Mouse (Mus musculus) heart, embryonic 13.5 days (tissue): ENCODE measurements around the gene Ncstn. TPM values are rescaled to one million over a fixed set of nuclear protein-coding genes. Genes with fewer than 3 reads are reported as not detected.
A peak's percentile ranks its signal among the peaks of the same experiment; 100 is the strongest.

Source experiments
- ATAC-seq: fragments of 200-750 bp; cut with Nextera tagmentation; 2 replicates; pipeline ENCODE4 v1.8.0; 2017; ENCODE audit warnings: moderate TSS enrichment; ENCODE audit not compliant: insufficient number of reproducible peaks, low FRiP score, low TSS enrichment; ENCODE audit errors: extremely low read depth
- H3K27ac ChIP-seq: fragments of 300-500 bp; sonication (generic); replicated peaks from 2 replicates; pipeline ENCODE4 v1.5.1; 2015; ENCODE audit warnings: moderate library complexity, mild to moderate bottlenecking, inconsistent platforms
- H3K27me3 ChIP-seq: fragments of 300-500 bp; sonication (generic); replicated peaks from 2 replicates; pipeline ENCODE4 v1.6.1; 2015; ENCODE audit warnings: mild to moderate bottlenecking, inconsistent platforms
- H3K36me3 ChIP-seq: fragments of 300-500 bp; sonication (generic); 2 replicates; pipeline ENCODE4 v1.6.1; 2015; ENCODE audit warnings: mild to moderate bottlenecking, inconsistent platforms
- H3K4me1 ChIP-seq: fragments of 300-500 bp; sonication (generic); 2 replicates; pipeline ENCODE4 v1.6.1; 2015; ENCODE audit warnings: inconsistent platforms
- H3K4me2 ChIP-seq: fragments of 300-500 bp; sonication (generic); 2 replicates; pipeline ENCODE4 v1.6.1; 2015; ENCODE audit warnings: inconsistent platforms, mild to moderate bottlenecking, moderate library complexity
- H3K4me3 ChIP-seq: fragments of 300-500 bp; sonication (generic); 2 replicates; pipeline ENCODE4 v1.5.1; 2015; ENCODE audit warnings: moderate library complexity, mild to moderate bottlenecking, inconsistent platforms
- H3K9ac ChIP-seq: fragments of 300-500 bp; sonication (generic); 2 replicates; pipeline ENCODE4 v1.6.1; 2015; ENCODE audit warnings: inconsistent platforms, mild to moderate bottlenecking, moderate library complexity
- H3K9me3 ChIP-seq: fragments of 300-500 bp; sonication (generic); 2 replicates; pipeline ENCODE4 v1.6.1; 2016; ENCODE audit warnings: inconsistent platforms
- WGBS: fragments of 180-500 bp; shearing (Covaris S2); methylation state at CpG from one replicate; pipeline ENCODE4 v1.1.7; 2015; ENCODE audit warnings: mixed read lengths; 5-methylcytosine and 5-hydroxymethylcytosine counted together
- polyA plus RNA-seq: library from polyadenylated mRNA; unstranded; fragments of >200 nt; fragmentation: Nextera tagmentation; extraction: Ambion mirVana; gene quantifications from 2 replicates; pipeline ENCODE4 v1.2.1, GENCODE M21; 2015

Ncstn gene
- polyA plus RNA-seq, result 115 TPM in 2 replicates

DNA sequence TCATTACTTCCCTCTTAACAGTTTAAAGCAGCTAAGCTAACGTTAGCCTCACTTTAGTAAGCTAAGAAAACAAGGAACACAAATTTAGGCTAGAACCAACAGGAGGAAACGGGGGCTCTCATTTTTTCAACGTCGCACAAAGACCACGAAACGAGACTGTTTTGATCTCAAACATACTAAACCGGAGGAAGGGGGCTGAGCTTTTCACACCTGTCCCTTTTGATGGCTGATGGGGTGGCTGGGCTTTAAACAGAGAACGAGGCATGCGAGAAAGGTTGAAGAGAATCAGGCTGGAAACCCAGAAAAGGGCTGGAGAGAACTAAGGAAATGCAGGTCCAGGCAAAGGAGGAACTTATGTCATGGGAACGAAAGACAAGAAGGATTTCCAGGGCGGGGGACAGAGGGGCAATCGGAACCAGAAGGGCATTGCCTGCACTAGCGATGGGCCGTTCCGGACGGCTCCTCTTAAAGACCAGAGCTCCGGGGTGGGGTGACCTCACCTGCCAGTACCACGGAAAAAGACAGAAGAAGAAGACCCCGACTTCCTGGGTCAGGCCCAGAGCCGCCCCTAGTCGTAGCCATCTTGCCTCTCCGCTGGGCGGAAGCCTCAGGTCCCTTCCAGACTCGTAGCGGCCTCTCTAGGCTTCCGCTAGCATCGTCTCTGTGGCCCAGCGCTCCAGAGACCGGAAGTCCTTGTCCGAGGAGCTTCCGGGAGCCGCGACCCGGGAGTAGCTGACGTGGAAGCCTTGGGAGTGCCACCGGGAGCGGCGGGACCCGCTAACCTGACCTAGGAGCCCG, at the start of gene Ncstn, which contains the start of gene Copa:
TSS of gene Ncstn (minus strand) at position 695 of the 798 bp plus-strand sequence.
TSS of gene Copa (plus strand) at position 429 of the 798 bp plus-strand sequence.
- ATAC-seq, result peak; percentile 90
- Histone ChIP-seq H3K27me3 (no peaks in the 10 kb centered on the region), H3K27ac (peak within 1 kb of the TSS; percentile 84), H3K9me3 (no peaks in the 10 kb centered on the region), H3K9ac (peak within 1 kb of the TSS; percentile 98), H3K36me3 (peaks cover 31% of the 10 kb centered on the region), H3K4me1 (peaks cover 30% of the 10 kb centered on the region), H3K4me2 (peak within 1 kb of the TSS; percentile 78), H3K4me3 (peak within 1 kb of the TSS; percentile 96)
- WGBS, result 0% methylated on average over 40 of the region's 40 CpGs

DNA sequence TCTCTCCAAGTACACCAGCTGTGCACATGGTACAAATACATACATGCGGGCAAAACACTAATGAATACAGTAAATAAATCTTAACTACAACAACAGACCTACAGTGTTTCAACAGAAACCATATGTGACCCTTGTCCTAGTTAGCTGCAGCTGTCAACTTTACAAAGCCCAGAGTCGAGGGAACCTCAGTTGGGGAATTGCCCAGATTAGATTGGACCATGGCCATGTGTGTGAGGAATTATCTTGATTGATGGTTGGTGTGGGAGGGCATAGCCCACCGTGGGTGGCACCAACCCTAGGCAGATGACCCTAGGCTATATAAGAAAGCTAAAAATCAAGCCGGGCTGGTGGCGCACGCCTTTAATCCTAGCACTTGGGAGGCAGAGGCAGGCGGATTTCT, 49.7 kb upstream of the Ncstn start:
- Histone ChIP-seq H3K4me3 (no peak overlapping the region), H3K36me3 (peaks cover 84% of the 10 kb centered on the region), H3K27ac (no peak overlapping the region), H3K9me3 (no peaks in the 10 kb centered on the region), H3K27me3 (no peaks in the 10 kb centered on the region), H3K4me1 (peaks cover 8% of the 10 kb centered on the region), H3K4me2 (no peak overlapping the region), H3K9ac (no peak overlapping the region)
- ATAC-seq, result no peak
- WGBS, result 85% methylated on average over 7 of the region's 7 CpGs

DNA sequence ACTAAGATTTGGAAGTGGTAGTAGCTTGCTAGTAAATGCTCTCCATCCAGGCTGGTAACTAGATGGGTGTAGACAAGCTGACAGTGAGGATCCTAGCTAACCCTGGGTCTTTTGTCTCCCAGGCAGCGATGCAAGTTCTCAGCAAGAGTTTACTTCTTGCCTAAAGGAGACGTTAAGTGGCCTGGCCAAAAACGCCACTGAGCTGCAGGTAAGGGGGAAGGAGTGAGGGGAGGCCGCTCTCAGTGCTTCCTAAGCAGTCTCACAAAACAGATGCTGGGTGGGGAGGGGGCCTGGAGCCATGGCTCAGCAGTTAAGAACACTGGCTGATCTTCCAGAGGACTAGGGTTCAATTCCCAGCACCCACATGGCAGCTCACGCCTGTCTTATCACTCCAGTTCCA, 47.2 kb upstream of the Ncstn start:
- Histone ChIP-seq H3K27me3 (no peaks in the 10 kb centered on the region), H3K9me3 (no peaks in the 10 kb centered on the region), H3K27ac (no peak overlapping the region), H3K4me2 (no peak overlapping the region), H3K4me3 (no peak overlapping the region), H3K9ac (no peak overlapping the region), H3K4me1 (peaks cover 14% of the 10 kb centered on the region), H3K36me3 (peaks cover 65% of the 10 kb centered on the region)
- 95% methylated on average over 5 of the region's 5 CpGs for WGBS
- ATAC-seq, result no peak

DNA sequence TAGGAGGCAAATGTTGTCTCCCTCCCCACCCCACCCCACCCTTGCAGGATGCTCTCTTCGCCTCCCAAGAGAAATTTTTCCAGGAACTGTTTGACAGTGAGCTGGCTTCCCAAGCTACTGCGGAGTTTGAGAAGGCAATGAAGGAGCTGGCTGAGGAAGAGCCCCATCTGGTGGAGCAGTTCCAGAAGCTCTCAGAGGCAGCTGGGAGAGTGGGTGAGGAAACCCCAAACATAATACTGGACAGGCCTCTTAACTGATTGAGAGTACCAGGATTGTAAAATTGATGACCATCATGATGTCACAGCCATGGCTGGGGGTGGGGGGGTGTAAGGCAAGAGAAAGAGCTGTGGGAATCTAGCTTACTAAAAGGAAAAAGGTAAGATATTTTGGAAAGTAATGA, 46.5 kb upstream of the Ncstn start:
- Histone ChIP-seq H3K4me3 (no peak overlapping the region), H3K4me2 (no peak overlapping the region), H3K36me3 (peaks cover 59% of the 10 kb centered on the region), H3K27ac (no peak overlapping the region), H3K27me3 (no peaks in the 10 kb centered on the region), H3K9ac (no peak overlapping the region), H3K9me3 (no peaks in the 10 kb centered on the region), H3K4me1 (peaks cover 14% of the 10 kb centered on the region)
- ATAC-seq, result no peak
- 59% methylated on average over 2 of the region's 2 CpGs for WGBS

DNA sequence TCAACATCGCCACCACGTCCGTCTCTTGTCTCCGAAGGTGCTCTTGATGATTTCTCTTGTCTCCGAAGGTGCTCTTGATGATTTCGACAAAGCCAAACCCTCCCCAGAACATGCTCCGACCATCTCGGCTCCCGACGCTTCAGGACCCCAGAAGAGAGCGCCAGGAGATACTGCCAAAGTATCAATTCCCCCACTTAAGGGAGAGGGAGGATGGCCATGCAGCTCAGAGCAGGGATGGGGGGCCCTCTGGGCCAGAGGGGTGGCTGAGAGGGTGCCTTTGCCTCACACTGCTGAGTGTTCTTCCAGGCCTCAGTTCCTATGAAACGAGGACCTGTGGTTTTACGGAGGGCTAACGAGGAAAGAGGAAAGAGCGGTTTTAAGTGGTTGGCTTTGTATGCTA, 46.0 kb upstream of the Ncstn start:
- Histone ChIP-seq H3K4me1 (peaks cover 14% of the 10 kb centered on the region), H3K9ac (no peak overlapping the region), H3K4me3 (no peak overlapping the region), H3K9me3 (no peaks in the 10 kb centered on the region), H3K36me3 (peaks cover 57% of the 10 kb centered on the region), H3K27ac (no peak overlapping the region), H3K4me2 (no peak overlapping the region), H3K27me3 (no peaks in the 10 kb centered on the region)
- 87% methylated on average over 15 of the region's 15 CpGs for WGBS
- no peak for ATAC-seq

DNA sequence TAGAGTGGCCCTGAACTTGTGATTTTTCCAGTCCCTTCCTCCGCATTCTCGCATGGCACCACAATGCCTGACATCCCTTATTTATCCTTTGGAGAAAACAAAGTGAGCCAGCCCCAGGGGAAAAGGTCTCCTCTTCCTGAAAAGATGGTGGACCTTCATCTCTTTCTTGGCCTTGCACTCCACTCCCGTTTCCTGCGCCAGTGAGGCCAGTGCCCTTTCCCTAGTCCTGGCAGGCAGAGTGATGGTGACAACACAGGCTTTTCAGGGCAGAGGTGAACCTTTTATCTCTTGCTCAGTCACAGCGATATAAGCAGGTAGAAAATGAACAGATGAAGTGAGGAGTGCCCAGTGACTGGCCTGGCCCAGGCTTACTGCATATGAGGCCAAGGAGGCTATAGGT, 44.9 kb upstream of the Ncstn start:
- H3K36me3 ChIP-seq, result peaks cover 57% of the 10 kb centered on the region
- no peak for ATAC-seq
- no peak overlapping the region for H3K27ac ChIP-seq
- peaks cover 14% of the 10 kb centered on the region for H3K4me1 ChIP-seq
- WGBS, result 33% methylated on average over 5 of the region's 5 CpGs
- H3K27me3 ChIP-seq, result no peaks in the 10 kb centered on the region
- H3K4me3 ChIP-seq, result peak overlapping the region; percentile 90
- H3K9me3 ChIP-seq, result no peaks in the 10 kb centered on the region
- peak overlapping the region; percentile 96 for H3K9ac ChIP-seq
- H3K4me2 ChIP-seq, result peak overlapping the region; percentile 87

DNA sequence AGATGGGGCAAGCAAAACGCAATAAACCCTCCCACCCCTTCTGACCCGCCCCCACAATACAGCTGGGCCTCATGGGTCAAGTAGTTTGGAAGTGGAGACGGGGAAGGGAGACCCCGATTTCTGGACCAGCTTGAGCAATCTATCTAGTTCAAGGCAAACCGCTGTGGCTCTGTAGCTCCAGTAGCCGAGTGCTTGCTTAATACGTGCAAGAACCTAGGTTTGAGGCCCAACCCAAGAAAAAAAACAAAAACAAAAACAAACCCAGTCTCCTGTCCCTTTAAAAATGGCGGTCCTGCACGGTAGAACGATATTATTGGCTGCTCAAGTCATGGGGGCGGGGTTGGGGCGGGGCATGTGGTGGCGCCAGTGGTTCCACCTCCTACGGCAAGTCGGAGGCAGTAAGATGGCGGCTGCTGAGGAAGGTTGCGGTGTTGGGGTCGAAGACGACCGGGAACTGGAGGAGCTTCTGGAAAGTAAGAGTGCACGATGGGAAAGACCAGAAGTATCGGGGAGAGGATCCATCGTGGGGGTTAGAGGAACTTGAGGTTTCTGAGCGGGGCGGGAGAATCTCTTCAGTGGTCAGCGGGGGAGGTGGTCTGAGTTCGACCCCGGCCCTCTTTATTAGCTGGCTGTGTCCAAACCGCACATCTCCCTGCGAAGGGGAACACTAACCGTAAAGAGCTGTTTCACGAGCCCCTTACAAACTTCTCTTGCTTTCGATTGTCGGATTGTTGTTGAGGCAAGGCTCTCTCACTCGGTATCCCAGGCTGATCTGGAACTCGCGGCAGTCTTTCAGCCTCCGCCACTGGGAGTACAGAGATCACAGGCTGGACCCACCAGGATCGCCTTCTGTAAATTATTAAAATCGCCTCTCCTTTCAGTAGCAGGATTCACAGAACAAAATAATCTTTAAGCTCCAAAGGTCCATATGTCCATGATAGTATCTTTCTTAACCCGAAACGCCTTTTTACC, 44.1 kb upstream of the Ncstn start, which contains the start of gene Pex19:
TSS of gene Pex19 (plus strand) at position 380 of the 972 bp plus-strand sequence.
- no peaks in the 10 kb centered on the region for H3K27me3 ChIP-seq
- peak within 1 kb of the TSS; percentile 90 for H3K4me3 ChIP-seq
- peak within 1 kb of the TSS; percentile 96 for H3K9ac ChIP-seq
- H3K9me3 ChIP-seq, result no peaks in the 10 kb centered on the region
- peak within 1 kb of the TSS; percentile 72 for H3K27ac ChIP-seq
- peak within 1 kb of the TSS; percentile 87 for H3K4me2 ChIP-seq
- H3K36me3 ChIP-seq, result peaks cover 57% of the 10 kb centered on the region
- peak; percentile 90 for ATAC-seq
- under 1% methylated on average over 42 of the region's 42 CpGs for WGBS
- H3K4me1 ChIP-seq, result peaks cover 14% of the 10 kb centered on the region

DNA sequence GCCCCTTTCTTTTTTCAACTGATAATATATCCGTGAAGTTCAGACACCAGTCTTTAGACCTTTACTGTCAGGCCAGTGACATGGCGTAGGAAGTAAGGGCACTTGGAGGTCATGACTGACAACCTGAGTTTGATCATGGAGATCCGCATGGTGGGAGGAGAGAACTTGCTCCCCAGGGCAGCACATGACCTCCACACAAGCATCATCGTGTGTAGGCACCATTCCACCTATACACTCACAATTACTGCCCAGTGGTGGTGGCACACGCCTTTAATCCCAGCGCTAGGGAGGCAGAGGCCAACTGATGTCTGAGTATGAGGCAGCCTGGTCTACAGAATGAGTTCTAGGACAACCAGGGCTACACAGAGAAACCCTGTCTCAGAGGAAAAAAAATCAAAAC, 42.0 kb upstream of the Ncstn start:
- Histone ChIP-seq H3K4me1 (peaks cover 14% of the 10 kb centered on the region), H3K9me3 (no peaks in the 10 kb centered on the region), H3K36me3 (peaks cover 57% of the 10 kb centered on the region), H3K27ac (no peak overlapping the region), H3K27me3 (no peaks in the 10 kb centered on the region), H3K4me2 (no peak overlapping the region), H3K9ac (no peak overlapping the region), H3K4me3 (no peak overlapping the region)
- WGBS, result 71% methylated on average over 6 of the region's 6 CpGs
- ATAC-seq, result no peak

DNA sequence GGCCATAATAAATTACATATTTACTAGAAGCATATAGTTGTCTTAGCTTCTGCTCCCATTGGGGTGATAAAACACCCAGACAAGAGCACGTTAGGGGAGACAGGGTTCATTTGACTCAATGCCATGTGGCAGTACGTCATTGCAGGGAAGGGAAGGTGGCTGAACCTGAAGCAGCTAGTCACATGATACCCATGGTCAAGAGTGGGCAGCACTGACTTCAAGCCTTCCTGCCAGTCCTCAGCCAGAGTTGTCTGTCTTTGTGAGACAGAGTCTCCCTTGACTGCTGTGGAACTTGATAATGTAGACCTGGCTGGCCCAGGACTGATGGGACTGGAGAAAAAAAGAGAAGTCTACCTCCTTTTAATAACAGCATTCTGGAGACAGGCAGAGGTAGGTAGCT, 40.1 kb upstream of the Ncstn start:
- no peak overlapping the region for H3K4me2 ChIP-seq
- 80% methylated on average over 2 of the region's 2 CpGs for WGBS
- H3K4me1 ChIP-seq, result peaks cover 10% of the 10 kb centered on the region
- H3K9me3 ChIP-seq, result no peaks in the 10 kb centered on the region
- H3K9ac ChIP-seq, result no peak overlapping the region
- peaks cover 63% of the 10 kb centered on the region for H3K36me3 ChIP-seq
- ATAC-seq, result no peak
- no peak overlapping the region for H3K27ac ChIP-seq
- no peak overlapping the region for H3K4me3 ChIP-seq
- H3K27me3 ChIP-seq, result no peaks in the 10 kb centered on the region

DNA sequence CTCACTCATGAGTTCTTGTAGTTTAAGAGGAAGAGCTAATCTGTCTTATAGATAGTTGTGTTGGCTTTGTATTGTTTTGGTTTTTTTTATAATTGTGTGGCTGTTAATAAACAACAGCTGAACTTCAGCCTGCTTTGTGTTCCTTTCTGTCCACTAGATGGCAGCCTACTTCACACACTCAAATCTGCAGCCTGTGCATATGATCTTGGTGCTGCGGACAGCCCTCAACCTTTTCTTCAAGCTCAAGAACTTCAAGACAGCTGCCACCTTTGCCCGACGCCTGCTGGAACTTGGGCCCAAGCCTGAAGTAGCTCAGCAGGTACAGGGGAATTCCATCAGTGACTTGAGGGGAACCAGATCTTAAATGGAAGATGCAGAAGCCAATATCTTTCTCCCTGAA, 37.1 kb upstream of the Ncstn start:
- WGBS, result 52% methylated on average over 3 of the region's 3 CpGs
- no peak for ATAC-seq
- H3K9me3 ChIP-seq, result no peaks in the 10 kb centered on the region
- no peaks in the 10 kb centered on the region for H3K4me1 ChIP-seq
- no peak overlapping the region for H3K4me3 ChIP-seq
- no peak overlapping the region for H3K9ac ChIP-seq
- peaks cover 92% of the 10 kb centered on the region for H3K36me3 ChIP-seq
- H3K27ac ChIP-seq, result no peak overlapping the region
- no peaks in the 10 kb centered on the region for H3K27me3 ChIP-seq
- H3K4me2 ChIP-seq, result no peak overlapping the region

DNA sequence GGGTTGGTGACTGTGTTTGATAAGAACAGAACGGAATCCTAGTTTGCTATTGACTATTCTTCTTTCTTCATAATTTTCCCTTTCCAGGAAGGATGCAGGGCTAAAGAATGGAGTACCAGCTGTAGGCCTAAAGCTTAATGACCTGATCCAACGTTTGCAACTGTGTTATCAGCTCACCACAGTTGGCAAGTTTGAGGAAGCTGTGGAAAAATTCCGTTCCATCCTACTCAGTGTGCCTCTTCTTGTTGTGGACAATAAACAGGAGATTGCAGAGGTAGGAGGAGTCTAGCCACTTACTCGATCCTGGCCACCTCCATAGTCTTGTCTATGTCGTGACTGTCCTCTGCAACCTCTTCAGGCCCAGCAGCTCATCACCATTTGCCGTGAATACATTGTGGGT, 36.5 kb upstream of the Ncstn start:
- 65% methylated on average over 6 of the region's 6 CpGs for WGBS
- no peaks in the 10 kb centered on the region for H3K4me1 ChIP-seq
- H3K4me2 ChIP-seq, result no peak overlapping the region
- no peak overlapping the region for H3K4me3 ChIP-seq
- H3K27me3 ChIP-seq, result no peaks in the 10 kb centered on the region
- no peak overlapping the region for H3K9ac ChIP-seq
- no peak for ATAC-seq
- peaks cover 98% of the 10 kb centered on the region for H3K36me3 ChIP-seq
- no peaks in the 10 kb centered on the region for H3K9me3 ChIP-seq
- no peak overlapping the region for H3K27ac ChIP-seq
